Mouse (Mus musculus): ENCODE data around the gene Gm17535. TPM values are rescaled to one million over a fixed set of nuclear protein-coding genes. Genes with fewer than 3 reads are reported as not detected.
"Not testable (repeated sequence)": the region's sequence is repeated elsewhere in the genome, so short reads cannot be mapped to it uniquely, and the experiment has no call there.

Gm17535 gene
- total and polyA plus RNA-seq, 2 experiments, result not detected

GRCm38 (mm10) chr9:3023312-3023984 is 11.0 kb upstream of the Gm17535 start, which contains the start of gene Gm10718:
Gene Gm10718 (plus strand): TSS chr9:3023547.
- not testable (repeated sequence) for DNase-seq (ENCODE audit: extremely low read depth, low read depth, low spot score); H3K27me3 ChIP-seq (ENCODE audit: control insufficient read depth, insufficient read depth, low read length); H3K4me3 ChIP-seq (ENCODE audit: insufficient read depth, low read depth, low read length); H3K27ac ChIP-seq (replicated peaks; ENCODE audit: insufficient read depth, low read depth, low read length); H3K36me3 ChIP-seq (ENCODE audit: control insufficient read depth, insufficient read depth, low read length); H3K9ac ChIP-seq (ENCODE audit: low read depth, low read length); H3K4me1 ChIP-seq (ENCODE audit: control insufficient read depth, insufficient read depth, low read length); H3K79me2 ChIP-seq (ENCODE audit: control insufficient read depth, insufficient read depth, low read length)
- 79% methylated on average over 12 of the region's 13 CpGs for WGBS

GRCm38 (mm10) chr9:3023985-3024648 is 10.3 kb upstream of the Gm17535 start:
- H3K4me3 ChIP-seq (ENCODE audit: insufficient read depth, low read depth, low read length); H3K27me3 ChIP-seq (ENCODE audit: control insufficient read depth, insufficient read depth, low read length); H3K27ac ChIP-seq (replicated peaks; ENCODE audit: insufficient read depth, low read depth, low read length); H3K79me2 ChIP-seq (ENCODE audit: control insufficient read depth, insufficient read depth, low read length); H3K36me3 ChIP-seq (ENCODE audit: control insufficient read depth, insufficient read depth, low read length); H3K9ac ChIP-seq (ENCODE audit: low read depth, low read length); H3K4me1 ChIP-seq (ENCODE audit: control insufficient read depth, insufficient read depth, low read length); DNase-seq (ENCODE audit: extremely low read depth, low read depth, low spot score): not testable (repeated sequence)
- WGBS, result 78% methylated on average over 16 of the region's 16 CpGs

GRCm38 (mm10) chr9:3024912-3025467 is 9.4 kb upstream of the Gm17535 start, which contains the start of gene Gm10717:
Gene Gm10717 (plus strand): TSS chr9:3025417.
- H3K27ac ChIP-seq (replicated peaks; ENCODE audit: insufficient read depth, low read depth, low read length); H3K36me3 ChIP-seq (ENCODE audit: control insufficient read depth, insufficient read depth, low read length); DNase-seq (ENCODE audit: extremely low read depth, low read depth, low spot score); H3K9ac ChIP-seq (ENCODE audit: low read depth, low read length); H3K79me2 ChIP-seq (ENCODE audit: control insufficient read depth, insufficient read depth, low read length); H3K4me1 ChIP-seq (ENCODE audit: control insufficient read depth, insufficient read depth, low read length); H3K4me3 ChIP-seq (ENCODE audit: insufficient read depth, low read depth, low read length); H3K27me3 ChIP-seq (ENCODE audit: control insufficient read depth, insufficient read depth, low read length): not testable (repeated sequence)
- WGBS, result 71% methylated on average over 12 of the region's 12 CpGs

- H3K4me3 ChIP-seq (ENCODE audit: insufficient read depth, low read depth, low read length); H3K9ac ChIP-seq (ENCODE audit: low read depth, low read length); H3K4me1 ChIP-seq (ENCODE audit: control insufficient read depth, insufficient read depth, low read length); H3K27ac ChIP-seq (replicated peaks; ENCODE audit: insufficient read depth, low read depth, low read length); H3K27me3 ChIP-seq (ENCODE audit: control insufficient read depth, insufficient read depth, low read length); H3K36me3 ChIP-seq (ENCODE audit: control insufficient read depth, insufficient read depth, low read length); H3K79me2 ChIP-seq (ENCODE audit: control insufficient read depth, insufficient read depth, low read length); DNase-seq (ENCODE audit: extremely low read depth, low read depth, low spot score): not testable (repeated sequence)
- WGBS, result 75% methylated on average over 5 of the region's 6 CpGs
Measured at GRCm38 (mm10) chr9:3025653-3026052, 8.7 kb upstream of the Gm17535 start.

GRCm38 (mm10) chr9:3026136-3026535 is 8.3 kb upstream of the Gm17535 start:
- not testable (repeated sequence) for H3K27me3 ChIP-seq (ENCODE audit: control insufficient read depth, insufficient read depth, low read length); H3K4me3 ChIP-seq (ENCODE audit: insufficient read depth, low read depth, low read length); H3K4me1 ChIP-seq (ENCODE audit: control insufficient read depth, insufficient read depth, low read length); H3K9ac ChIP-seq (ENCODE audit: low read depth, low read length); DNase-seq (ENCODE audit: extremely low read depth, low read depth, low spot score); H3K36me3 ChIP-seq (ENCODE audit: control insufficient read depth, insufficient read depth, low read length); H3K79me2 ChIP-seq (ENCODE audit: control insufficient read depth, insufficient read depth, low read length); H3K27ac ChIP-seq (replicated peaks; ENCODE audit: insufficient read depth, low read depth, low read length)
- WGBS, result 74% methylated on average over 5 of the region's 5 CpGs

GRCm38 (mm10) chr9:3026741-3027140 is 7.7 kb upstream of the Gm17535 start:
- DNase-seq (ENCODE audit: extremely low read depth, low read depth, low spot score); H3K4me3 ChIP-seq (ENCODE audit: insufficient read depth, low read depth, low read length); H3K27me3 ChIP-seq (ENCODE audit: control insufficient read depth, insufficient read depth, low read length); H3K36me3 ChIP-seq (ENCODE audit: control insufficient read depth, insufficient read depth, low read length); H3K4me1 ChIP-seq (ENCODE audit: control insufficient read depth, insufficient read depth, low read length); H3K27ac ChIP-seq (replicated peaks; ENCODE audit: insufficient read depth, low read depth, low read length); H3K9ac ChIP-seq (ENCODE audit: low read depth, low read length); H3K79me2 ChIP-seq (ENCODE audit: control insufficient read depth, insufficient read depth, low read length): not testable (repeated sequence)
- 68% methylated on average over 9 of the region's 9 CpGs for WGBS

GRCm38 (mm10) chr9:3027200-3027599 is 7.2 kb upstream of the Gm17535 start:
- not testable (repeated sequence) for H3K36me3 ChIP-seq (ENCODE audit: control insufficient read depth, insufficient read depth, low read length); H3K4me1 ChIP-seq (ENCODE audit: control insufficient read depth, insufficient read depth, low read length); H3K9ac ChIP-seq (ENCODE audit: low read depth, low read length); H3K79me2 ChIP-seq (ENCODE audit: control insufficient read depth, insufficient read depth, low read length); H3K27me3 ChIP-seq (ENCODE audit: control insufficient read depth, insufficient read depth, low read length); H3K27ac ChIP-seq (replicated peaks; ENCODE audit: insufficient read depth, low read depth, low read length); H3K4me3 ChIP-seq (ENCODE audit: insufficient read depth, low read depth, low read length)
- 71% methylated on average over 9 of the region's 9 CpGs for WGBS
- peak; percentile 52 for DNase-seq (ENCODE audit: extremely low read depth, low read depth, low spot score)

GRCm38 (mm10) chr9:3029276-3030000 is 5.0 kb upstream of the Gm17535 start:
- H3K9ac ChIP-seq (ENCODE audit: low read depth, low read length); H3K27me3 ChIP-seq (ENCODE audit: control insufficient read depth, insufficient read depth, low read length); H3K36me3 ChIP-seq (ENCODE audit: control insufficient read depth, insufficient read depth, low read length); H3K27ac ChIP-seq (replicated peaks; ENCODE audit: insufficient read depth, low read depth, low read length); H3K4me1 ChIP-seq (ENCODE audit: control insufficient read depth, insufficient read depth, low read length); H3K4me3 ChIP-seq (ENCODE audit: insufficient read depth, low read depth, low read length); H3K79me2 ChIP-seq (ENCODE audit: control insufficient read depth, insufficient read depth, low read length); DNase-seq (ENCODE audit: extremely low read depth, low read depth, low spot score): not testable (repeated sequence)
- 67% methylated on average over 14 of the region's 16 CpGs for WGBS

All from liver, adult 2 months (tissue).